Mouse (Mus musculus) kidney, postnatal 10 days (tissue): ENCODE results near the gene Ogfod2.

Source experiments
- DNase-seq: peaks from one replicate; pipeline ENCODE4 v3.0.0; 2021; ENCODE audit warnings: mixed read lengths

The Ogfod2 gene

DNA sequence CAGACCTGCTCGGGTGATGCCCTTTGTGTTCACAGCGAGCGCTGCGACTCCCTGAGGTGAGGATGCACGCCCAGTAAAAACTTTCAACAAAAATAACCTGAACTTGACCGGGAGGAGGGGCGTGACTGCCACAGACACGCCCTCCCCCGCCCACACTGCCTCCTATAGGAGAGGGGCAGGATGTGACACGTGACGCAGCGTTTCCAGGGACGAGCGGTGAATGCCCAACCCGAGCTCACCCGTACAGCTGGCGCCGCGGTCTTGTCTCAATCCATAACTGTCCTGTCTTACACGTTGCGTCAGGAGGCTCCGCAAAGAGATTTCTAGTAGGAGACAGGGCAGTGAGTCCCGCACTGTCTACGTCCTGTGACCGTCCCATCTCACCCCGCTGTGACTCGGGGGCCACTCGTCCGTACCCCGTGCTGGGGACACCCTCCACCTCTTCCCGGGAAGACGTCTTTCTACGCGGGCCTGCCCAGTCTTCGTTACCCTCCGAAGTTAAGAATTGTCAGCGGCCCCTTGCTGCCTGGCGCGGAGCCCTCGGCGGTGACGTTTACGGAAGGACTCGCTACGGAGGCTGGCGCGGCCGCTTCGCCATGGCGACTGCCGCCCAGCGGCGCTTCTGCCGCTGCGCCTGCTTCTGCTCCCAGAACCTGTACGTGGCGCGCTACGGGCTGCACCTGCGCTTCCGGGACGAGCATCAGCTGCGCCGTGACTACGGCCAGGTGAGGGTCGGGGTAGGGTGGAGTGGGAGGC lies at the start of gene Ogfod2:
Gene Ogfod2, plus strand, starts transcription at position 556 of the 756 bp plus-strand sequence.
- peak; percentile 97 for DNase-seq

GRCm38 (mm10) chr5:124069657-124070056 lies 42.4 kb upstream of the Ogfod2 start:
- DNase-seq: no peak

- no peak for DNase-seq
Measured at GRCm38 (mm10) chr5:124073682-124074081, 38.4 kb upstream of the Ogfod2 start.

- no peak for DNase-seq
Measured at GRCm38 (mm10) chr5:124074845-124075307, 37.2 kb upstream of the Ogfod2 start.

DNA sequence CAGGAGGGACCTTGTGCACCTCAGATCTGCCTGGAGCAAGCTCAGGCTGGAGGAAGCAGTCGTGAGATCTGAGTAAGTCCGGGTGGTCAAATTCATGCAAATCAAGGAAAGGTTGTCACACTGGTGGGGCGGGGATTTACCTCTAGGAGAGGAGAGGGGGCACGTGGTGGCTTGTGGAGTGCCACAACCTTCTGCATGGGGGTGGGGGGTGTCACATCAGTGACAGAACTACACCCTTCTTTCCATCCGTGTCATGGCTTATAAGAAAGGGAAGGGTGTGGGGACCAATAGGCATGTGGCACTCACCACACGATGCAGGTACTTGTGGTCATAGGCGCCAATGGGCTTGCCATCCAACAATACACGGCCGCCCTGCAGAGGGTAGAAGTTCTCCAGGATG lies 36.4 kb upstream of the Ogfod2 start:
- no peak for DNase-seq

GRCm38 (mm10) chr5:124076559-124076958 lies 35.5 kb upstream of the Ogfod2 start:
- no peak for DNase-seq

- no peak for DNase-seq
Measured at GRCm38 (mm10) chr5:124077241-124077640, 34.9 kb upstream of the Ogfod2 start.

- DNase-seq: no peak
Measured at GRCm38 (mm10) chr5:124077856-124078460, 34.1 kb upstream of the Ogfod2 start.

DNA sequence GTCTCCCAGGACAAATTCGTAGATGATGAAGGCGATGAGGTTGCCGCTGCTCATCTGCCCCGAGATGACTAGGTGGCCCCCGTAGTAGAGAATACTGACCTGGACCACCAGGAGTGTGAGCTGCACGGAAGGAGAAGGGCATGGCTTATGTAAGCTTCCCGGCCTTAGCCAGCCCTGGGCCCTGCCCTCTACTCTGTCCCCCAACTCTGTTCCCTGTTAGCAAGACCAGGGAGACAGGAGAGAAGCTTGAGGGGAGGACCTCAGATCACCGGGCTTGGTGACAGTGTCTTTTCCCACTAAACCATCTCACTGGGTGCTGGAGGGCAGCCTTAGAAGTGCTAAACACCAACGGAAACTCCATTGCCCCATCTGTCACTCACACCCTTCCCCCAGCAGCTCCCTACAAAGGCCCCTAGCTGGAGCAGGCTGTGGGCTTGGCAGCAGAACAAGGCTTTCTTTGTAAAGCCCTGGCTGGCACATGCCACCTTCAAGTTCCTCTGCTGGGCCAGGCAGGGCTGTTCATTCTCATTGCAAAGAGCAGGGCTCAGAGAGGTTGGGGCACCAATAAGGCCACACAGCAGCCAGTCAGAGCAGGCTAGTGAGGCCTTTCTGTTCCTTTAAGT lies 33.2 kb upstream of the Ogfod2 start:
- DNase-seq: no peak

- no peak for DNase-seq
Measured at GRCm38 (mm10) chr5:124079880-124080279, 32.2 kb upstream of the Ogfod2 start.

GRCm38 (mm10) chr5:124082447-124082846 lies 29.6 kb upstream of the Ogfod2 start:
- no peak for DNase-seq

GRCm38 (mm10) chr5:124082941-124083688 lies 29.0 kb upstream of the Ogfod2 start:
- DNase-seq: no peak

DNA sequence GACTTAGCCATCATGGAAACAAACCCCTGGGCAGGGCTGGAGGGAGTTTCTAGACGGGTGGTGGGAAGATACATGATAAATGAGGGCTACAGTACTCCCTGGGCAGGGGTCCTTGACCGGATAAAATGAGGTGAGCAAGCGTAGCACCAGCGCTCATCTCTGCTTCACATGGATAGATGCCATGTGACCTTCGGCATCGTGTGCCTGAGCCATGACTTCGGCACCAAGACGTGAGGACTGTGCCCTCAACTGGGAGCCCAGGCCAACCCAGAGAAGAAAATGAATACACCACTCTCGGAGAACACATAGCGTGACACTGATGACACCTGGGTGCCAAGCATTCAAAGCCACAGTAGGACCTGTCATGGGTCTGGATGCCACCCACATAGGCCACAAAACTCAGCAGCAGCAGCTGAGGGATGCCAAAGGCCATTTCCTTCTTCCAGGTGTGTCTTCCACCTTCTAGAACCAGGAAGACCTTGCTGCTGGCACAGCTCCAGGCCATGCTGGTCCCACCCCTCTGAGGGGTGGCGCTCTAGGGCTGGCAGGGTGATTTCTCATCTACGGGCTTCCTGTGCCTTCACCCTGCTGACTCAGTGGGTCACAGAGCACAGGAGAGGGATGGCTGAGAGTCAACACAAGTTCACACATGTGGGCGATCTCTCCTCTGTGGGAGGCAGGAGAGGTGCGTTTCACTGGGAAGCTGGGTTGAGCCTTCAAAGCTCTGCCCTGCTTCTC lies 28.1 kb upstream of the Ogfod2 start:
- peak; percentile 61 for DNase-seq

DNA sequence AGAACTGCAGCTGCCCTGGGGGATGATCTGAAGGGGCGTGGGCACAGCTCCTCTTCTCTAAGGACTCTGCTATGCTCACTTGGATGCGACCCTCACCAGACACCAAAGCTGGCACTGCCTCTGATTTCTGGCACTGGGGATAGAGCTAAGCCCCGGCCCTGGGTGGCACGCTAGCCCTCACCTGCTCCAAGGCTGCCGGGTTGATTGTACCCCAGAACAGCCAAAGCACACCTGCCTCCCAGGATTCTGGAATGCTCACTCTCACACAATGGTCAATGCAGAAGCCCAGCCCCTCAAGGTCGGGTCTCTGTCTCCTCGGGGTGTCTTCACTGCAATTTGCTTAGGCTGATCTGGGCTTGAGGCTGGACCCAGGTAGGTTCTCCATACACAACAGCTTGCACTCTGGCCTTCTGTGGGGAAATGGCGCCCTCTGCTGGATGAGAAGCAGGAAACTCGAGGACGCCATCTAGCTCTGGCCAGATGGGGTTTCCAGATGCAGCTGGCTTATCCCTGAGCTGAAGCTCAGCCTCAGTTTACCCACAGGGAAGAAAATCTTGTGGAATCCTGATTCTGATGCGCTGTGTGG lies 27.4 kb upstream of the Ogfod2 start:
- peak; percentile 91 for DNase-seq

- DNase-seq: no peak
Measured at GRCm38 (mm10) chr5:124085513-124085912, 26.6 kb upstream of the Ogfod2 start.

DNA sequence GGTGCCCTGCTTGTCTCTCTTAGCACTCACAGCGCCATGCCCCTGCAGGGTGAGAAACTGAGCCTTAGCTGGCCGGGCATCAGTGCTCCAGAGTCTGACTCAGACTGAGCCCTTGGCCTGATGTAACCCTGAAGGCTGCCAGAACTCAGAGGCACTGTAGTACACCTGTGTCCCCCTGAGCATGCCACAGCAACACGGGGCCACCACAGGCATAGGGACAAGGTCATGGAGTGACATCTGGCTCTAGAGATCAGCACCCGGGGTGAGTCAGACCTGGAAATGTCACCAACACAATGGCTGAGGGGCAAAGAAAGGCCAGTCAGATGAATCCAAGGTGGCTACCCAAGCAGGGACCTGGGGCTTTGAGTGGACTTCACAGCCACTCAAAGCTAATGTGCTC lies 25.2 kb upstream of the Ogfod2 start:
- DNase-seq: no peak

- DNase-seq: no peak
Measured at GRCm38 (mm10) chr5:124089868-124090267, 22.2 kb upstream of the Ogfod2 start.

- DNase-seq: no peak
Measured at GRCm38 (mm10) chr5:124091951-124092406, 20.1 kb upstream of the Ogfod2 start.

DNA sequence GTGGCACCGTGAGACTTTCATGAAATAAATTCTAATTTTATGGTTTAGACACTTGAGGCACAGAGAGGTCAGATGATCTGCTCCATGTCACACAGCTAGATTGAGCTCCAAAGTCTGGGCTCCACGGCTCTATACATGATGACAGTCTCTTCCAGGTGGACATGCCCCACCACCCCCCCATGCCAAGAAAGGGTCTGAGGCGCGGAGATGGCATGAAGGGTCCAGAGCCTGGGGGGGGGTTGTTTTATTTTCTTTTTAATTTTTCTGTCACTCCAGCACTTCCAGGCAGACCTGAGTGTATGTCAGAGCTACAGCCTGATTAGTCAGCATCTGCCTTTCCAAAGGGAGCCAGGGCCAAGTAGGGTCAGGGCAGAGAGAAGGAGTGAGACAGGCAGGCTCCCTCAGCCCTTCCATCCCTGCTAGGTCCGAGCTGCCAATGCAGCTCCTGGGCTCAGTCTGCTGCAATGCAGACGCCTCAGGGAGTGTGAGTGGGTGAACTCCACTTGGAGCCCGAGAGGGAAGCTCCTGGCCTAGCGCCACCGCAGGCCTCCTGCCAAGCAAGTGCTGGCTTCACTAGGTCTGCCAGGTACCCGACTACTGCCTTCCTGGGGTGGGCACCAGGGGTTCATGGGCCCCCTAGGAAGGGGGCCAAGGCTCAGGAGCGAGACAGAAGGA lies 18.8 kb upstream of the Ogfod2 start:
- DNase-seq: peak; percentile 79

DNA sequence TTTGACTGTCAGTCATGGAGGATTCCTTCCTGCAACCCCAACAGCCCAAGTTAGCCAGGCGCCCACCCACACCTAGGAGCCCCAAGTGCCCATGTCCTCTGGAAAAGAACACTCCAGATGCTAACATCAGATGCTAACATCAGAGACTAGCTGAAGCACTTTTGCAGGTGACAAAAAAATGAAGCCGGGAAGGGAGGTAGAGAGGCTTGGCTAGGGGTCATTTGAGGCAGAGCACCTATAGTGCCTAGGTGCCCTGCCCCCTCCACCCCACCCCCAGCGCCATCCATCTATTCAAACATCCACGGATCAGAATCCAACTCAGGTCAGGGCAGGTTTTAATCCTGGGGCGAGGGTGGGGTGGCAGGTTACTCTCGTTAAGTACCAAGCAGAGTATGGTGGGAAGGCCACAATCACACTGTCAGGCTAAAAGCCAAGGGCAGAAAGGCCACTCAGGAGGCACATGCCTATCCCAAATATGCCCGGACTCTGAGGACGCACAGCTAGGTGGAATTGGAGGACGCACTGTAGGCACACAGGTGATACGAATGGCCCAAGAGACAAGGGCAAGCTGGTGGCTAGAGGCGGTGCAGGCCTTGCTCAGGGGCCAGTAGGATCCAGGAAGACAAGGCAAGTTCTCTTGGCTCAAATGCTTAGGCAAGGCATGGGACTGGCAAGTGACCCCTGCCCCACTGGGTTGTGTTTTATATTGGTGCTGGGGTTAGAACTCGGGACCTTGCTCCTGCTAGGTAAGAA lies 18.1 kb upstream of the Ogfod2 start:
- DNase-seq: no peak
